Comparison of ENCODE assay signal across 9 mouse cellular contexts in genomic region chr12:16844623-16845592, GRCm38 (mm10). TPM values are rescaled to one million over a fixed set of nuclear protein-coding genes. Genes with fewer than 3 reads are reported as not detected.
DNase-seq lines count a peak whose midpoint lies in the region; ATAC-seq lines count a peak whose summit lies in the region.
"Had no signal": no experiment of that assay in that cellular context is flagged by ENCODE, and none has a peak within 500 bp of the region (broad histone marks: within the 10 kb centered on the region; RNA-seq: fewer than 3 reads in every experiment).

No protein-coding gene starts in this region.

- H3K36me3 ChIP-seq in embryonic facial prominence, embryonic 10.5 days (replicated peaks), result no peaks in the 10 kb centered on the region
- no peaks in the 10 kb centered on the region for H3K36me3 ChIP-seq in heart, embryonic 11.5 days (ENCODE audit: control insufficient read depth, insufficient read depth, low read length)
- H3K36me3 ChIP-seq in hindbrain, embryonic 11.5 days (ENCODE audit: control insufficient read depth, insufficient read depth, low read length), result no peaks in the 10 kb centered on the region

- 64% methylated on average over 14 of the region's 14 CpGs for WGBS in embryonic facial prominence, embryonic 10.5 days
- 51% methylated on average over 14 of the region's 14 CpGs for WGBS in heart, embryonic 11.5 days (ENCODE audit: insufficient replicate concordance)
- WGBS in hindbrain, embryonic 11.5 days, result 76% methylated on average over 13 of the region's 14 CpGs

- H3K4me3 ChIP-seq in embryonic facial prominence, embryonic 10.5 days, result no peak overlapping the region
- H3K4me3 ChIP-seq in heart, embryonic 11.5 days (ENCODE audit: low read depth, low read length), result no peak overlapping the region
- H3K4me3 ChIP-seq in hindbrain, embryonic 11.5 days (ENCODE audit: low read depth, low read length), result no peak overlapping the region

- peaks cover 17% of the 10 kb centered on the region for H3K4me1 ChIP-seq in embryonic facial prominence, embryonic 10.5 days
- H3K4me1 ChIP-seq in heart, embryonic 11.5 days (ENCODE audit: control insufficient read depth, insufficient read depth, low read length), result peaks cover 26% of the 10 kb centered on the region
- H3K4me1 ChIP-seq in hindbrain, embryonic 11.5 days (replicated peaks; ENCODE audit: control insufficient read depth, insufficient read depth, low read length), result no peaks in the 10 kb centered on the region

- no peaks in the 10 kb centered on the region for H3K27me3 ChIP-seq in embryonic facial prominence, embryonic 10.5 days (replicated peaks; ENCODE audit: low read depth, poor library complexity, severe bottlenecking)
- H3K27me3 ChIP-seq in heart, embryonic 11.5 days (ENCODE audit: control insufficient read depth, insufficient read depth, low read length), result no peaks in the 10 kb centered on the region
- H3K27me3 ChIP-seq in hindbrain, embryonic 11.5 days (ENCODE audit: control insufficient read depth, insufficient read depth, low read length), result no peaks in the 10 kb centered on the region

- DNase-seq in kidney, postnatal 10 days, result peak; percentile 51
- no peak for DNase-seq in kidney, postnatal 25 days
- DNase-seq in embryonic facial prominence, embryonic 10.5 days (ENCODE audit: low spot score), result peak; percentile 58
- peak; percentile 58 for DNase-seq in lung, postnatal 36 days
- no peak for DNase-seq in spleen, postnatal 36 days (ENCODE audit: low spot score in 2 of 2)
- DNase-seq in testis, postnatal 14 days (ENCODE audit: low spot score), result no peak
- no peak for DNase-seq in hindbrain, embryonic 11.5 days (ENCODE audit: low spot score)

- no peaks in the 10 kb centered on the region; the same call in 1 of the 2 replicates for H3K9me3 ChIP-seq in embryonic facial prominence, embryonic 10.5 days
- no peaks in the 10 kb centered on the region for H3K9me3 ChIP-seq in heart, embryonic 11.5 days (replicated peaks; ENCODE audit: control insufficient read depth, low read length)
- H3K9me3 ChIP-seq in hindbrain, embryonic 11.5 days (ENCODE audit: control insufficient read depth, low read length), result no peaks in the 10 kb centered on the region

- no peak overlapping the region for H3K9ac ChIP-seq in heart, embryonic 11.5 days (ENCODE audit: low read depth, low read length)
- H3K9ac ChIP-seq in hindbrain, embryonic 11.5 days (ENCODE audit: low read depth, low read length), result no peak overlapping the region
- H3K9ac ChIP-seq: liver, embryonic 14.5 days had no signal

- no peak overlapping the region for H3K4me2 ChIP-seq in heart, embryonic 11.5 days
- H3K4me2 ChIP-seq in hindbrain, embryonic 11.5 days (replicated peaks; ENCODE audit: low read depth, low read length), result no peak overlapping the region

- H3K27ac ChIP-seq in embryonic facial prominence, embryonic 10.5 days (replicated peaks), result peak overlapping the region; percentile 57
- H3K27ac ChIP-seq in heart, embryonic 11.5 days (ENCODE audit: low read depth, low read length), result peak overlapping the region; percentile 74
- no peak overlapping the region for H3K27ac ChIP-seq in hindbrain, embryonic 11.5 days (ENCODE audit: low read depth, low read length)
- H3K27ac ChIP-seq: liver, embryonic 14.5 days had no signal

- 0 out of 2 replicates have a peak, but pooled peaks have one; percentile 41 for ATAC-seq in heart, embryonic 11.5 days (replicated peaks; ENCODE audit: insufficient number of reproducible peaks, low FRiP score, low TSS enrichment)
- ATAC-seq in hindbrain, embryonic 11.5 days (ENCODE audit: low FRiP score), result no peak

RNA-seq across cellular contexts. Expression of gene E2f6, which starts 34.1 kb away (rescaled TPM):
- 64.2 and 67.5 TPM in 2 replicates for polyA plus RNA-seq in embryonic facial prominence, embryonic 10.5 days (2016; fragmentation: Nextera tagmentation; extraction: Ambion mirVana)
- polyA plus RNA-seq in heart, embryonic 11.5 days (2014; fragmentation: Nextera tagmentation; extraction: Ambion mirVana), result 56.0 and 59.7 TPM in 2 replicates
- 75.3 and 76.5 TPM in 2 replicates for polyA plus RNA-seq in hindbrain, embryonic 11.5 days (2014; fragmentation: Nextera tagmentation; extraction: Ambion mirVana)

RNA-seq across cellular contexts. Expression of gene Greb1, which starts 44.2 kb away (rescaled TPM):
- 17.2 and 23.6 TPM in 2 replicates for polyA plus RNA-seq in embryonic facial prominence, embryonic 10.5 days (2016; fragmentation: Nextera tagmentation; extraction: Ambion mirVana)
- 1.9 and 3.1 TPM in 2 replicates for polyA plus RNA-seq in heart, embryonic 11.5 days (2014; fragmentation: Nextera tagmentation; extraction: Ambion mirVana)
- polyA plus RNA-seq in hindbrain, embryonic 11.5 days (2014; fragmentation: Nextera tagmentation; extraction: Ambion mirVana), result 8.8 and 11.2 TPM in 2 replicates

RNA-seq across cellular contexts. Expression of gene Rock2, which starts 49.8 kb away (rescaled TPM):
- polyA plus RNA-seq in embryonic facial prominence, embryonic 10.5 days (2016; fragmentation: Nextera tagmentation; extraction: Ambion mirVana), result 12.7 and 13.1 TPM in 2 replicates
- polyA plus RNA-seq in heart, embryonic 11.5 days (2014; fragmentation: Nextera tagmentation; extraction: Ambion mirVana), result 19.8 and 22.2 TPM in 2 replicates
- 15.4 and 17.9 TPM in 2 replicates for polyA plus RNA-seq in hindbrain, embryonic 11.5 days (2014; fragmentation: Nextera tagmentation; extraction: Ambion mirVana)

Comparison
In these comparisons a context has a peak if more than half of its experiments do, and no peak if none do; other contexts are left out.
1. DNase-seq: peak in kidney, postnatal 10 days (single experiment), embryonic facial prominence, embryonic 10.5 days (single experiment) and lung, postnatal 36 days (single experiment); none in kidney, postnatal 25 days (0 of 2), spleen, postnatal 36 days (0 of 2), testis, postnatal 14 days (single experiment) and hindbrain, embryonic 11.5 days (single experiment).